Mouse (Mus musculus): ENCODE measurements at regions not wholly inside any gene's neighbourhood (a gene's known extent, or its start where the extent isn't known, plus 50 kb on each side); places are given as distances from the start of the nearest gene placed in this dataset.
"Not testable (repeated sequence)": the region's sequence is repeated elsewhere in the genome, so short reads cannot be mapped to it uniquely, and the experiment has no call there.

DNA sequence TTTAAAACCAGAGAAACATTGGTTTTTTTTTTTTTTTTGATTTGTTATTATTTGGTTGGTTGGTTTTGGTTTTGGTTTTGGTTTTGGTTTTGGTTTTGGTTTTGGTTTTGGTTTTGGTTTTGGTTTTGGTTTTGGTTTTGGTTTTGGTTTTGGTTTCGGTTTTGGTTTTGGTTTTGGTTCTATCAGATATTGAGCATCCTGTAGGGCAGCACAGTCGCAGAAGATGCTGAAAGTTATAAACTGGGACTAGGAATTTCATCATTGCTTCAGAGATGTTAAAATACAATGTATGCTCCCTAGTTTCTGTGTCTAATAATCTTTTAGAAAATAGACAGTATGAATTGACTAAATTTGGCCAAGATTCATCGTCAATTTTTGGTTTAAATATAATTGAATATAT, 375.8 kb upstream of the Zfp386 start:
- TF ChIP-seq GATA1 (IDR thresholded peaks at IDR 0.05; ENCODE audit: borderline replicate concordance, low read length); CTCF (IDR thresholded peaks at IDR 0.05; ENCODE audit: low read depth, low read length): not testable (repeated sequence)

All from G1E (cell line).